Mouse (Mus musculus) heart, embryonic 14.5 days (tissue): ENCODE measurements around the gene Trabd2b. TPM values are rescaled to one million over a fixed set of nuclear protein-coding genes. Genes with fewer than 3 reads are reported as not detected.

Experiments used
- ATAC-seq: fragments of 200-750 bp; cut with Nextera tagmentation; 2 replicates; pipeline ENCODE4 v1.8.0; 2017; ENCODE audit warnings: low read depth, moderate TSS enrichment; ENCODE audit not compliant: insufficient number of reproducible peaks, insufficient read depth, low FRiP score
- H3K27ac ChIP-seq, 2 experiments: fragments of 200-500 bp in 1 of 2; fragments of 300-500 bp in 1 of 2; sonication (generic) in 1 of 2; replicated peaks in 1 of 2; 2 replicates each; pipeline ENCODE4 v1.5.1; 2012 to 2014; ENCODE audit warnings: low read depth in 2 of 2, low read length in 2 of 2, control low read depth in 1 of 2, mild to moderate bottlenecking in 1 of 2, mixed read lengths in 1 of 2; ENCODE audit not compliant: control insufficient read depth in 1 of 2, insufficient read depth in 1 of 2
- H3K27me3 ChIP-seq: fragments of 300-500 bp; sonication (generic); 2 replicates; pipeline ENCODE4 v1.6.1; 2014; ENCODE audit warnings: mild to moderate bottlenecking, low read length, control low read depth; ENCODE audit not compliant: control insufficient read depth, insufficient read depth
- H3K36me3 ChIP-seq: fragments of 300-500 bp; sonication (generic); 2 replicates; pipeline ENCODE4 v1.6.1; 2014; ENCODE audit warnings: mild to moderate bottlenecking, control low read depth, low read length, mixed read lengths; ENCODE audit not compliant: control insufficient read depth, insufficient read depth
- H3K4me1 ChIP-seq, 2 experiments: fragments of 200-500 bp in 1 of 2; fragments of 300-500 bp in 1 of 2; sonication (generic) in 1 of 2; 2 replicates each; pipeline ENCODE4 v1.6.1; 2012 to 2014; ENCODE audit warnings: low read length in 2 of 2, control low read depth in 1 of 2, mixed read lengths in 1 of 2; ENCODE audit not compliant: control insufficient read depth in 2 of 2, insufficient read depth in 2 of 2
- H3K4me2 ChIP-seq: fragments of 300-500 bp; sonication (generic); 2 replicates; pipeline ENCODE4 v1.6.1; 2014; ENCODE audit warnings: mild to moderate bottlenecking, low read length
- H3K4me3 ChIP-seq, 2 experiments: fragments of 200-500 bp in 1 of 2; fragments of 300-500 bp in 1 of 2; sonication (generic) in 1 of 2; 2 replicates each; pipeline ENCODE4 v1.5.1; 2012 to 2014; ENCODE audit warnings: low read length in 2 of 2, mild to moderate bottlenecking in 2 of 2, control low read depth in 1 of 2, low read depth in 1 of 2, moderate library complexity in 1 of 2; ENCODE audit not compliant: control insufficient read depth in 1 of 2, insufficient read depth in 1 of 2
- H3K9ac ChIP-seq: fragments of 300-500 bp; sonication (generic); 2 replicates; pipeline ENCODE4 v1.6.1; 2014; ENCODE audit warnings: mild to moderate bottlenecking, low read length
- H3K9me3 ChIP-seq: fragments of 300-500 bp; sonication (generic); 2 replicates; pipeline ENCODE4 v1.6.1; 2016; ENCODE audit warnings: low read length, control low read depth; ENCODE audit not compliant: control insufficient read depth
- WGBS: fragments of 180-500 bp; shearing (Covaris S2); extraction: QIAGEN DNeasy Blood & Tissue Kit; methylation state at CpG from one replicate; pipeline ENCODE4 v1.1.7; 2014; 5-methylcytosine and 5-hydroxymethylcytosine counted together
- polyA plus RNA-seq: library from polyadenylated mRNA; unstranded; fragments of >200 nt; fragmentation: Nextera tagmentation; extraction: Ambion mirVana; gene quantifications from 2 replicates; pipeline ENCODE4 v1.2.1, GENCODE M21; 2014

The Trabd2b gene
- polyA plus RNA-seq, 1 experiment from 2014 or later: 2.7 TPM

DNA sequence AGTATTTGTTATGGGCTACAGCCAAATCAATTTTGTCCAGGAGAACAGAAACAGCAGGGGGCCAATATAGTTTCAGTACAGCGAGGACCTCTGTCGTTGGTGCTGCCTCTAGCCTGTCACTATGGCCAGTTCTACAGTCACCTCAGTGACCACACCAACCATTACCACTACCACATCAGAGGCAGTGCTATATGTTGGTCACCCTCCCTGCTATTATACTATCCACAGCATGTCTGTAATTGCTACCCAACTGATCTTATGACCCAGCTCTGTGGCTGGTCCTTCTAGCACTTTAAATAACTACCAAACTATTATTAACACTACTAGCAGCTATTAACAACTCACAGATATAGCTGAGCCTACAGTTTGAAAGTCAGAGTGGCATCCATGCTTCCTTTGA is 87.5 kb downstream of the Trabd2b start:
- Histone ChIP-seq H3K4me3 (no peak overlapping the region), H3K9me3 (peaks cover 9% of the 10 kb centered on the region), H3K27ac (no peak overlapping the region), H3K27me3 (peaks cover 65% of the 10 kb centered on the region), H3K9ac (no peak overlapping the region), H3K4me1 (peaks cover 0 to 6% of the 10 kb centered on the region in 2 experiments; a peak in 1 of 4 replicates), H3K4me2 (no peak overlapping the region), H3K36me3 (no peaks in the 10 kb centered on the region)
- 70% methylated on average over 2 of the region's 2 CpGs for WGBS
- ATAC-seq: no peak

DNA sequence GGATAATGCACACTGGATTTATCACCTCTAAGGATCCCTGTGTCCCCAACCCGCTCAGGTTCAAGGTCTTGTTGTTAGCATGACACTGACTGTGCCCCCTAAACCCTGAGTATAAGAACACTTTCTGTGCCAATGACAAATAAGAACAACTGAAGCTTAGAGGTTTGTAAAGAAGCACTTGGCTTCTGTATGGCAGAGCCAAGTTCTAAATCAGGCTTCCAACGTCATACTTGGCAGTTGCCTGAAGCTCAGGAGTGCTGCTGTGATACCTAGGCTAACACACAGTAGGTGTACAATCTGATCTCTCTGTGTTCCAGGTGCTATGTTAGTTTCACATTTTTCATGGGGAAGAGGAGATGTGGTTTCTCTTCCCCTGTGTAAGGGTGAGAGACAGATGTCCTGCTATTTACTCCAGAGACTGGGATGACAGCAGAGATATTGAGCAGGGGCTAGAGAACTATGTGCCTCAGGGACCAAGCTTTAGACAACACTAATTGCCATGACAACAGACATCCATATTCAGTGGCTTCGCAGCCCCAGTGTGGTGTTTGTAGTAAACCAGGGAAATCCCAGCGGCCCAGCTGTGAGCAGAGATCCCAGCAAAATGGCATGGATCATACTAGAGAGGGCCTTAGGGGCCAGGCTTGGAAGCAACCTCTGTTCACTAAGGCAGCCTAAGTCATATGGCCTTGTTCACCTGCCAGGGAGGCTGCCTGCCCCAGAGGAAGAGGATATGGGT is 89.3 kb downstream of the Trabd2b start:
- Histone ChIP-seq H3K36me3 (no peaks in the 10 kb centered on the region), H3K4me3 (no peak overlapping the region), H3K9ac (no peak overlapping the region), H3K4me1 (peaks cover 5 to 15% of the 10 kb centered on the region in 2 experiments), H3K27me3 (peaks cover 50% of the 10 kb centered on the region), H3K4me2 (no peak overlapping the region), H3K27ac (no peak overlapping the region), H3K9me3 (peaks cover 4% of the 10 kb centered on the region)
- 71% methylated on average over 4 of the region's 4 CpGs for WGBS
- ATAC-seq: no peak

DNA sequence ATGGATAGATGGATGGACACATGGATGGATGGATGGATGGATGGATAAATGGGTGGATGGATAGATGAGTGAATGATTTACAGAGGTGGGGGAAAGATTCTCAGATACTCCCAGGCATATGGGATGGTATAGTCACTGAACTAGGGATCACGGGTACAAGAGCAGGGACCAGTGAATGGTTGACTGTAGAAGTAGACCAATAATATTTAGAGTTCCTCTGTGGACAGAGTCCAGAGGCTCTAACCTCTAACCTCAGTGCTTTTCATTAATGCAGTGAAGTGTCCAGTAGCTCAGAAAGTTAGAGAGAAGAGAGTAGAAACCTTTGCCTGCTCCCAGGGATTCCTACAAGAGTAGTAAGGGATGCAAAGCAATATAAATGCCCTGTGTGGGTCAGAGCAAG is 93.1 kb downstream of the Trabd2b start:
- Histone ChIP-seq H3K36me3 (no peaks in the 10 kb centered on the region), H3K27me3 (peaks cover 48% of the 10 kb centered on the region)
- no peak for ATAC-seq

DNA sequence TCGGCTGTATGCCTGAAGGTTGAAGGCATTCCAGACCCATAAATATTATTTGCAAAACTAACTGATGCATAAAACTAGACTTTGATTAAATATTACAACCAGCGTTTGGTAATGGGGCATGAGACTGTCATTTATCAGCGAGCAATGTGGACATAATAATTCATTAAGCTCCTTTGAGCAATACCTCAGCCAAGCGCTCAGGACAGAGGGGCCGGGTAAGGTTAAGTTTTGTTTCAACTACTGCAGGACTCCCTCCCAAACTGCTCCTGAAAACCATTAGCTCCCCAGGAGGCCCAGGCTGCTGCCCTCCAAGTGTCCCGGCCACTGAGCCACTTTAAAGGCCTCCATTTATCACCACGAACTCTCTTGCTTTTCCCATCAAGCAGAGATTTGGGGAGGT is 93.8 kb downstream of the Trabd2b start:
- no peak overlapping the region for H3K4me2 ChIP-seq
- H3K9ac ChIP-seq: no peak overlapping the region
- 70% methylated on average over 7 of the region's 7 CpGs for WGBS
- no peak overlapping the region for H3K4me3 ChIP-seq
- no peak overlapping the region for H3K27ac ChIP-seq
- H3K9me3 ChIP-seq: peaks cover 4% of the 10 kb centered on the region
- no peak for ATAC-seq
- peaks cover 9 to 14% of the 10 kb centered on the region in 2 experiments for H3K4me1 ChIP-seq
- H3K27me3 ChIP-seq: peaks cover 48% of the 10 kb centered on the region
- H3K36me3 ChIP-seq: no peaks in the 10 kb centered on the region

More for the DNA sequence above, 93.1 kb downstream of the Trabd2b start:
- Histone ChIP-seq H3K4me1 (peaks cover 9 to 15% of the 10 kb centered on the region in 2 experiments), H3K4me3 (no peak overlapping the region), H3K27ac (no peak overlapping the region), H3K4me2 (no peak overlapping the region), H3K9ac (no peak overlapping the region), H3K9me3 (peaks cover 4% of the 10 kb centered on the region)
- WGBS: 91% methylated on average over 1 of the region's 1 CpGs

DNA sequence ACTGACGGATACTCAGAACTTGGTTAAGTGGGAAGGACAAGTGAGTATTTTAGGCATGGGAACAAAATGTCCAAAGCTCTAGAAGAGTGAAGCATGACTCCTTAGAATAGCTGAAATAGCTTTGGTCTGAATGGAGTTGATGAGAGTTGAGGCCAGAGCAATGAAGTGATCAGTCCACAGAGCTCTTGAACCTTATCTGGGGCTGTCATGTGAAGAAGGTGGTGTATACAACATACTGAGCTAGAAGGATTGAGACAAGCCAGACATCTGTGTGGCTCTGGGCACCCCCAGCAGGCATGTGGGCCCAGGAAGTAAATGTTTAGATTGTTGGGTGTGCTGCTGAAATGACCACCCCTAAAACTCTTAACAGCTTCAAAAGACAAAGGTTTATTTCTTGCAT is 94.5 kb downstream of the Trabd2b start:
- Histone ChIP-seq H3K9ac (no peak overlapping the region), H3K9me3 (peaks cover 4% of the 10 kb centered on the region), H3K4me3 (no peak overlapping the region), H3K4me2 (no peak overlapping the region), H3K27me3 (peaks cover 43% of the 10 kb centered on the region), H3K36me3 (no peaks in the 10 kb centered on the region), H3K27ac (no peak overlapping the region; a peak in 1 of 4 replicates), H3K4me1 (peaks cover 8 to 9% of the 10 kb centered on the region in 2 experiments)
- ATAC-seq: peak; percentile 85
- WGBS: 38% methylated on average over 1 of the region's 1 CpGs

DNA sequence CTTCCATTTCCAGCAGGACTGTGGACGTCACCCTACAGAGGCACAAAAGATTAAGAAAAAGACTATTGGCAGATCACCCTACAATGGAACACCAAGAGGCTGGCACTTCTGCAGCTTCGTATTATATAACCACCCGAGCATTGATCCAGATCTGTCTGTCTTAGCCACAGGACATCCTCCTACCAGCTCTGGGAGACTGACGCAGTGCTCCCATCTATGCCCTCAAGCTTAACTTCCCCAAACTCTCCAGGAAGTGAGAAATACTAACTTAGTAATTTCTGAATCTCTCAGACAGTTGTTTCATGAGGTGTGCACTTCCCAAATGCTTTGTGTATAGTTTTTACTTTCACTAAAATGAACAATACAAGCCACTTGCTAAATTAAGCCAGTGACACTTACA is 95.1 kb downstream of the Trabd2b start:
- ATAC-seq: no peak
- WGBS: 72% methylated on average over 4 of the region's 4 CpGs
- Histone ChIP-seq H3K27me3 (peaks cover 38% of the 10 kb centered on the region), H3K9ac (no peak overlapping the region), H3K4me1 (peaks cover 8 to 9% of the 10 kb centered on the region in 2 experiments), H3K36me3 (no peaks in the 10 kb centered on the region), H3K4me2 (no peak overlapping the region), H3K27ac (no peak overlapping the region), H3K9me3 (peaks cover 4% of the 10 kb centered on the region), H3K4me3 (no peak overlapping the region)

DNA sequence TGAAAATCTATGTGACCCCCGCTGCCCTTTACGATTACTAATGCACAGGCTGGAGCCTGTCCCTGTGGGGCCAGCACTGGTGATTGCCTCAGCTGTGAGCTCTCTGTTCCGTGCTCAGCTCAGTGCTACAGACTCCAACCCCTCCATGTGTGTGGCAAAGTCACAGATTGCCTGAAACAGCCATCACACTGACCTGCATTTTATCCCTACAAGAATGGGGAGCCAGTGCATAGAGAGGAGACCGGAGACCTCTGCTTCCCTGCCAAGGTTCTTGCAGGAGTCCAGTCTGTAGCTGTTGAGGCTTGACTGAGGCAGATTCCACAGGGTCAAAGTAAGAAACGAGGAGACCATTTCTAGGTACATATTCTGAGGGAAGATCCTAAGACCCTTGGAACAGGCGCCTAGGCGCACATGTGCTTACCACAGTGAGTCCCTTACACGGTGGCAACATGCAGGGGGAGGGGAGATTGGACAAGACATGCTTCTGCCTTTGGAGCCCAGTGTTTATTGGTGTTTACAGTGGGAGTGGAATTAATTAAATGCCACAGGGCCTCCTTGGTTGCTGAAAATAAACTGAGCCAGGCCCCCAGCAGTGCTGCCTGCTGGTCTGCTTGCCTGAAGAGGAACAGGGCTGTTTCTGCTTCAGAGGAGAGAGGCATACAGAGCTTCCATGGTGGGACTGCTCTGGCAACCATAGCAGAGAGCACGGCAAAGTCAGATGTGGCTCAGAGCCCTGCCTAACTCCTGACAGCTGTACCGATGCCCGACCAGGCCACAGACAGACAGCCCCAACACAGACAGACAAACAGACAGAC is 97.9 kb downstream of the Trabd2b start:
- H3K4me2 ChIP-seq: no peak overlapping the region
- no peak overlapping the region for H3K4me3 ChIP-seq
- no peaks in the 10 kb centered on the region for H3K9me3 ChIP-seq
- no peaks in the 10 kb centered on the region for H3K36me3 ChIP-seq
- no peak for ATAC-seq
- no peak overlapping the region for H3K27ac ChIP-seq
- H3K27me3 ChIP-seq: peaks cover 21% of the 10 kb centered on the region
- H3K9ac ChIP-seq: no peak overlapping the region
- H3K4me1 ChIP-seq: peaks cover 8 to 9% of the 10 kb centered on the region in 2 experiments
- WGBS: 65% methylated on average over 11 of the region's 11 CpGs
